Mouse (Mus musculus): ENCODE data around the gene Ergic1. TPM values are rescaled to one million over a fixed set of nuclear protein-coding genes. Genes with fewer than 3 reads are reported as not detected.

The Ergic1 gene
- polyA plus RNA-seq, 1 experiment from 2014 or later = 89.6 TPM

GRCm38 (mm10) chr17:26580873-26581401 lies 19.6 kb downstream of the Ergic1 start:
- H3K36me3 ChIP-seq = peaks cover 39% of the 10 kb centered on the region
- no peak overlapping the region for H3K27ac ChIP-seq (replicated peaks)
- WGBS = 97% methylated on average over 3 of the region's 3 CpGs
- no peak for ATAC-seq (ENCODE audit: low FRiP score, low read depth)
- H3K4me1 ChIP-seq = peaks cover 14% of the 10 kb centered on the region
- H3K9ac ChIP-seq (replicated peaks) = no peak overlapping the region
- H3K4me2 ChIP-seq (replicated peaks) = no peak overlapping the region
- H3K27me3 ChIP-seq = no peaks in the 10 kb centered on the region
- H3K9me3 ChIP-seq = no peaks in the 10 kb centered on the region
- H3K4me3 ChIP-seq = no peak overlapping the region

- no peak overlapping the region for H3K27ac ChIP-seq (replicated peaks)
- H3K9ac ChIP-seq (replicated peaks) = no peak overlapping the region
- no peak for ATAC-seq (ENCODE audit: low FRiP score, low read depth)
- H3K27me3 ChIP-seq = no peaks in the 10 kb centered on the region
- peaks cover 14% of the 10 kb centered on the region for H3K4me1 ChIP-seq
- H3K4me3 ChIP-seq = no peak overlapping the region
- 95% methylated on average over 5 of the region's 5 CpGs for WGBS
- H3K9me3 ChIP-seq = no peaks in the 10 kb centered on the region
- H3K4me2 ChIP-seq (replicated peaks) = no peak overlapping the region
- H3K36me3 ChIP-seq = peaks cover 45% of the 10 kb centered on the region
Observed at GRCm38 (mm10) chr17:26582297-26582696, 21.0 kb downstream of the Ergic1 start.

- Histone ChIP-seq H3K36me3 (peaks cover 37% of the 10 kb centered on the region), H3K4me3 (no peak overlapping the region), H3K9ac (replicated peaks) (no peak overlapping the region), H3K9me3 (no peaks in the 10 kb centered on the region), H3K27me3 (no peaks in the 10 kb centered on the region), H3K4me1 (peaks cover 14% of the 10 kb centered on the region), H3K27ac (replicated peaks) (no peak overlapping the region), H3K4me2 (replicated peaks) (no peak overlapping the region)
- ATAC-seq (ENCODE audit: low FRiP score, low read depth) = no peak
- 93% methylated on average over 9 of the region's 9 CpGs for WGBS
Observed at GRCm38 (mm10) chr17:26583056-26583455, 21.8 kb downstream of the Ergic1 start.

GRCm38 (mm10) chr17:26583606-26584005 lies 22.3 kb downstream of the Ergic1 start:
- Histone ChIP-seq H3K4me3 (no peak overlapping the region), H3K27me3 (no peaks in the 10 kb centered on the region), H3K9ac (replicated peaks) (no peak overlapping the region), H3K36me3 (peaks cover 37% of the 10 kb centered on the region), H3K4me1 (peaks cover 14% of the 10 kb centered on the region), H3K27ac (replicated peaks) (peak overlapping the region; percentile 17), H3K4me2 (replicated peaks) (no peak overlapping the region), H3K9me3 (no peaks in the 10 kb centered on the region)
- WGBS = 90% methylated on average over 6 of the region's 6 CpGs
- ATAC-seq (ENCODE audit: low FRiP score, low read depth) = no peak

GRCm38 (mm10) chr17:26584063-26584462 lies 22.8 kb downstream of the Ergic1 start:
- 80% methylated on average over 4 of the region's 4 CpGs for WGBS

GRCm38 (mm10) chr17:26584558-26585136 lies 23.4 kb downstream of the Ergic1 start:
- ATAC-seq (ENCODE audit: low FRiP score, low read depth) = no peak
- Histone ChIP-seq H3K27ac (replicated peaks) (peak overlapping the region; percentile 17; the same call in 1 of the 2 replicates), H3K4me2 (replicated peaks) (no peak overlapping the region)

More at GRCm38 (mm10) chr17:26584063-26584462, 22.8 kb downstream of the Ergic1 start:
- ATAC-seq (ENCODE audit: low FRiP score, low read depth) = no peak
- no peak overlapping the region for H3K4me2 ChIP-seq (replicated peaks)
- H3K4me1 ChIP-seq = peaks cover 14% of the 10 kb centered on the region
- H3K36me3 ChIP-seq = peaks cover 38% of the 10 kb centered on the region
- no peak overlapping the region for H3K4me3 ChIP-seq
- no peaks in the 10 kb centered on the region for H3K9me3 ChIP-seq
- H3K27me3 ChIP-seq = no peaks in the 10 kb centered on the region
- H3K9ac ChIP-seq (replicated peaks) = no peak overlapping the region
- H3K27ac ChIP-seq (replicated peaks) = peak overlapping the region; percentile 17

GRCm38 (mm10) chr17:26587961-26588487 lies 26.7 kb downstream of the Ergic1 start:
- no peaks in the 10 kb centered on the region for H3K27me3 ChIP-seq
- H3K9ac ChIP-seq (replicated peaks) = no peak overlapping the region
- H3K4me2 ChIP-seq (replicated peaks) = no peak overlapping the region
- peaks cover 39% of the 10 kb centered on the region for H3K36me3 ChIP-seq
- 91% methylated on average over 12 of the region's 12 CpGs for WGBS
- H3K27ac ChIP-seq (replicated peaks) = no peak overlapping the region
- H3K4me3 ChIP-seq = no peak overlapping the region
- peaks cover 14% of the 10 kb centered on the region for H3K4me1 ChIP-seq
- H3K9me3 ChIP-seq = no peaks in the 10 kb centered on the region
- no peak for ATAC-seq (ENCODE audit: low FRiP score, low read depth)

More at GRCm38 (mm10) chr17:26584558-26585136, 23.4 kb downstream of the Ergic1 start:
- Histone ChIP-seq H3K36me3 (peaks cover 37% of the 10 kb centered on the region), H3K4me1 (peaks cover 14% of the 10 kb centered on the region), H3K9ac (replicated peaks) (no peak overlapping the region), H3K27me3 (no peaks in the 10 kb centered on the region), H3K4me3 (no peak overlapping the region), H3K9me3 (no peaks in the 10 kb centered on the region)
- WGBS = 64% methylated on average over 15 of the region's 15 CpGs

- H3K4me1 ChIP-seq = peaks cover 7% of the 10 kb centered on the region; the same call in 1 of the 2 replicates
- H3K9me3 ChIP-seq = no peaks in the 10 kb centered on the region
- H3K9ac ChIP-seq (replicated peaks) = no peak overlapping the region
- H3K4me2 ChIP-seq (replicated peaks) = no peak overlapping the region
- H3K27me3 ChIP-seq = no peaks in the 10 kb centered on the region
- no peak for ATAC-seq (ENCODE audit: low FRiP score, low read depth)
- WGBS = 91% methylated on average over 4 of the region's 4 CpGs
- H3K36me3 ChIP-seq = peaks cover 34% of the 10 kb centered on the region; the same call in 1 of the 2 replicates
- no peak overlapping the region for H3K4me3 ChIP-seq
- H3K27ac ChIP-seq (replicated peaks) = no peak overlapping the region
Observed at GRCm38 (mm10) chr17:26592510-26592909, 31.2 kb downstream of the Ergic1 start.

GRCm38 (mm10) chr17:26593199-26593598 lies 31.9 kb downstream of the Ergic1 start:
- H3K9ac ChIP-seq (replicated peaks) = no peak overlapping the region
- WGBS = 96% methylated on average over 5 of the region's 5 CpGs

GRCm38 (mm10) chr17:26594171-26594570 lies 32.9 kb downstream of the Ergic1 start:
- Histone ChIP-seq H3K27me3 (no peaks in the 10 kb centered on the region), H3K4me1 (peaks cover 7% of the 10 kb centered on the region; the same call in 1 of the 2 replicates), H3K27ac (replicated peaks) (no peak overlapping the region), H3K9me3 (no peaks in the 10 kb centered on the region), H3K4me3 (no peak overlapping the region), H3K9ac (replicated peaks) (no peak overlapping the region), H3K4me2 (replicated peaks) (no peak overlapping the region), H3K36me3 (peaks cover 29% of the 10 kb centered on the region; the same call in 1 of the 2 replicates)
- ATAC-seq (ENCODE audit: low FRiP score, low read depth) = no peak
- WGBS = 94% methylated on average over 7 of the region's 7 CpGs

More at GRCm38 (mm10) chr17:26593199-26593598, 31.9 kb downstream of the Ergic1 start:
- Histone ChIP-seq H3K36me3 (peaks cover 34% of the 10 kb centered on the region; the same call in 1 of the 2 replicates), H3K4me2 (replicated peaks) (no peak overlapping the region), H3K27me3 (no peaks in the 10 kb centered on the region), H3K27ac (replicated peaks) (no peak overlapping the region), H3K4me3 (no peak overlapping the region), H3K4me1 (peaks cover 7% of the 10 kb centered on the region; the same call in 1 of the 2 replicates), H3K9me3 (no peaks in the 10 kb centered on the region)
- ATAC-seq (ENCODE audit: low FRiP score, low read depth) = no peak

- H3K9ac ChIP-seq (replicated peaks) = no peak overlapping the region
- H3K9me3 ChIP-seq = no peaks in the 10 kb centered on the region
- H3K4me3 ChIP-seq = no peak overlapping the region
- no peak for ATAC-seq (ENCODE audit: low FRiP score, low read depth)
- H3K27ac ChIP-seq (replicated peaks) = no peak overlapping the region
- no peaks in the 10 kb centered on the region for H3K27me3 ChIP-seq
- peaks cover 29% of the 10 kb centered on the region; the same call in 1 of the 2 replicates for H3K36me3 ChIP-seq
- peaks cover 7% of the 10 kb centered on the region; the same call in 1 of the 2 replicates for H3K4me1 ChIP-seq
- 87% methylated on average over 7 of the region's 7 CpGs for WGBS
- no peak overlapping the region for H3K4me2 ChIP-seq (replicated peaks)
Observed at GRCm38 (mm10) chr17:26594958-26595357, 33.7 kb downstream of the Ergic1 start.

GRCm38 (mm10) chr17:26595448-26596167 lies 34.3 kb downstream of the Ergic1 start:
- Histone ChIP-seq H3K9ac (replicated peaks) (no peak overlapping the region), H3K4me2 (replicated peaks) (no peak overlapping the region), H3K36me3 (peaks cover 28% of the 10 kb centered on the region; the same call in 1 of the 2 replicates), H3K4me3 (no peak overlapping the region), H3K9me3 (no peaks in the 10 kb centered on the region), H3K4me1 (peaks cover 7% of the 10 kb centered on the region; the same call in 1 of the 2 replicates), H3K27ac (replicated peaks) (no peak overlapping the region), H3K27me3 (no peaks in the 10 kb centered on the region)
- WGBS = 77% methylated on average over 7 of the region's 7 CpGs
- ATAC-seq (ENCODE audit: low FRiP score, low read depth) = no peak
